Mouse (Mus musculus) heart, embryonic 14.5 days (tissue): ENCODE data around the gene Plscr2. TPM values are rescaled to one million over a fixed set of nuclear protein-coding genes. Genes with fewer than 3 reads are reported as not detected.

Experiments
- ATAC-seq: fragments of 200-750 bp; cut with Nextera tagmentation; 2 replicates; pipeline ENCODE4 v1.8.0; 2017; ENCODE audit warnings: low read depth, moderate TSS enrichment; ENCODE audit not compliant: insufficient number of reproducible peaks, insufficient read depth, low FRiP score
- H3K27ac ChIP-seq, 2 experiments: fragments of 200-500 bp in 1 of 2; fragments of 300-500 bp in 1 of 2; sonication (generic) in 1 of 2; replicated peaks in 1 of 2; 2 replicates each; pipeline ENCODE4 v1.5.1; 2012 to 2014; ENCODE audit warnings: low read depth in 2 of 2, low read length in 2 of 2, control low read depth in 1 of 2, mild to moderate bottlenecking in 1 of 2, mixed read lengths in 1 of 2; ENCODE audit not compliant: control insufficient read depth in 1 of 2, insufficient read depth in 1 of 2
- H3K27me3 ChIP-seq: fragments of 300-500 bp; sonication (generic); 2 replicates; pipeline ENCODE4 v1.6.1; 2014; ENCODE audit warnings: mild to moderate bottlenecking, low read length, control low read depth; ENCODE audit not compliant: control insufficient read depth, insufficient read depth
- H3K36me3 ChIP-seq: fragments of 300-500 bp; sonication (generic); 2 replicates; pipeline ENCODE4 v1.6.1; 2014; ENCODE audit warnings: mild to moderate bottlenecking, control low read depth, low read length, mixed read lengths; ENCODE audit not compliant: control insufficient read depth, insufficient read depth
- H3K4me1 ChIP-seq, 2 experiments: fragments of 200-500 bp in 1 of 2; fragments of 300-500 bp in 1 of 2; sonication (generic) in 1 of 2; 2 replicates each; pipeline ENCODE4 v1.6.1; 2012 to 2014; ENCODE audit warnings: low read length in 2 of 2, control low read depth in 1 of 2, mixed read lengths in 1 of 2; ENCODE audit not compliant: control insufficient read depth in 2 of 2, insufficient read depth in 2 of 2
- H3K4me2 ChIP-seq: fragments of 300-500 bp; sonication (generic); 2 replicates; pipeline ENCODE4 v1.6.1; 2014; ENCODE audit warnings: mild to moderate bottlenecking, low read length
- H3K4me3 ChIP-seq, 2 experiments: fragments of 200-500 bp in 1 of 2; fragments of 300-500 bp in 1 of 2; sonication (generic) in 1 of 2; 2 replicates each; pipeline ENCODE4 v1.5.1; 2012 to 2014; ENCODE audit warnings: low read length in 2 of 2, mild to moderate bottlenecking in 2 of 2, control low read depth in 1 of 2, low read depth in 1 of 2, moderate library complexity in 1 of 2; ENCODE audit not compliant: control insufficient read depth in 1 of 2, insufficient read depth in 1 of 2
- H3K9ac ChIP-seq: fragments of 300-500 bp; sonication (generic); 2 replicates; pipeline ENCODE4 v1.6.1; 2014; ENCODE audit warnings: mild to moderate bottlenecking, low read length
- H3K9me3 ChIP-seq: fragments of 300-500 bp; sonication (generic); 2 replicates; pipeline ENCODE4 v1.6.1; 2016; ENCODE audit warnings: low read length, control low read depth; ENCODE audit not compliant: control insufficient read depth
- WGBS: fragments of 180-500 bp; shearing (Covaris S2); extraction: QIAGEN DNeasy Blood & Tissue Kit; methylation state at CpG from one replicate; pipeline ENCODE4 v1.1.7; 2014; 5-methylcytosine and 5-hydroxymethylcytosine counted together
- microRNA-seq: library from miRNA; unstranded; fragments of <30 nt; microRNA quantifications from one replicate; pipeline ENCODE4, GENCODE M21; 2016
- polyA plus RNA-seq: library from polyadenylated mRNA; unstranded; fragments of >200 nt; fragmentation: Nextera tagmentation; extraction: Ambion mirVana; gene quantifications from 2 replicates; pipeline ENCODE4 v1.2.1, GENCODE M21; 2014

The Plscr2 gene
- polyA plus RNA-seq, 1 experiment from 2014 or later, result 9.1 TPM

DNA sequence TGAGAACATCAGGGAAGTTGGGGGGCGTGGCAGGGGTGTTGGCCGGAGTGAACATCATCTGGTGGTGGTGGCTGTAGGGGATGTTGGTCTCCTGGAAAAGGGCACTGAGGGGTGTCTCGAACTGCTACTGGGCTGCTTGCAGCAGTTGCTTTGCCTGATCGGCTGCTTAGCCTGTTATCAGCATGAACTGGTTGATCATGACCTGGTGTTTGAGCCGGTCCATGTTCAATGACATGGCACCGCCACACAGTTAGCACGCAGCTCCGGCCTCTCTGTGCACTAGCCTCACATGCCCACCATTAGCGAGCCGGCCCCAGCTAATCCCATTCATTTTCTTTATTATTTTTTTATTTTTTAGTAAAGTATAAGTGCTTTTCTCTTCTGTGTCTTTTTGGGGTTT, 59.4 kb downstream of the Plscr2 start:
- Histone ChIP-seq H3K4me2 (no peak overlapping the region), H3K27ac (no peak overlapping the region), H3K36me3 (no peaks in the 10 kb centered on the region), H3K27me3 (no peaks in the 10 kb centered on the region), H3K4me1 (no peaks in the 10 kb centered on the region), H3K4me3 (no peak overlapping the region), H3K9me3 (no peaks in the 10 kb centered on the region), H3K9ac (no peak overlapping the region)
- 90% methylated on average over 10 of the region's 10 CpGs for WGBS
- no peak for ATAC-seq

DNA sequence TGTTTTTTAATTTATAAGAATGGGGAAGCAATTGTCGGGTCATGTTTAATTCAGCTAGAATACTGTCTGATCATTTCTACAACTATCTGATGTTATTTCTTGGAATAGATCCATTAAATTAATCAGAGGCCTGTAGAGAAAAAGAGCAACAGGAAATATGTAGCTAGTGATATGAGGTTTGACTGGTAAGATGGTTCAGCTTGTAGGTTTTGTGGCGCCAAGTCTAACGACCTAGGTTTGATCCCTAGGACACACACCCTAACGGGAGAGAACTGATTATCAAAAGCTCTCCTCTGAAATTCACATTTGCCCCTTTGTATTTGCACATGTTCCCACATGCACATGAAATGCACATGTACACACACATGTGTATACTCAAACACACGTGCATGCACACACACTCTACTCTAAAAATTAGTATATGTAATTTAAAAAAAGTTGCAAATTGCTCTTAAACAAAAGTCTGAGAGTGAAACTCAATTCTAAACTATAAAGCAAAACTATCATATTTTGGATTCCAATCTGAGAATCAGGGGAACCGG, 59.9 kb downstream of the Plscr2 start:
- no peak overlapping the region for H3K4me2 ChIP-seq
- ATAC-seq, result no peak
- H3K4me1 ChIP-seq, result no peaks in the 10 kb centered on the region
- H3K9me3 ChIP-seq, result no peaks in the 10 kb centered on the region
- WGBS, result 83% methylated on average over 6 of the region's 6 CpGs
- H3K9ac ChIP-seq, result no peak overlapping the region
- no peaks in the 10 kb centered on the region for H3K27me3 ChIP-seq
- H3K36me3 ChIP-seq, result no peaks in the 10 kb centered on the region
- no peak overlapping the region for H3K27ac ChIP-seq
- H3K4me3 ChIP-seq, result no peak overlapping the region

DNA sequence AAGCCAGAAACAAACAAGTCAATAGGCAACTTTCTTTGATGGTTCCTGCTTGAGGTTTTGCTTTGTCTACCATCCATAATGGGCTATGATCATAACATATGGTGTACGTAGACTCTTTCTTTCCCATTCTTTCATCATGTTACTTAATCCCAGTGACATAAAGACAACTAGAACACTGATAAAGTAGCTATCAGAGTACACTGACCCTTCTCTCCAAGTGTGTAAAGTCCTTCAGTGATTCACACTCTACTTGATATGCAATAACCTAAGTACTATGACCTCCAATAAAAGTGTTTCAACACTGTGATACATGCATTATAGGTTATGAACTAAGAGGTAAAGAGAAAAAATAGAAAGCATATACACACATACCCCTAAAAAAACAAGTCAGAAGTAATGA, 61.7 kb downstream of the Plscr2 start:
- no peaks in the 10 kb centered on the region for H3K27me3 ChIP-seq
- no peaks in the 10 kb centered on the region for H3K36me3 ChIP-seq
- no peaks in the 10 kb centered on the region for H3K4me1 ChIP-seq
- no peak overlapping the region for H3K9ac ChIP-seq
- H3K27ac ChIP-seq, result no peak overlapping the region
- H3K4me2 ChIP-seq, result no peak overlapping the region
- ATAC-seq, result no peak
- WGBS, result 74% methylated on average over 1 of the region's 1 CpGs
- H3K9me3 ChIP-seq, result no peaks in the 10 kb centered on the region
- no peak overlapping the region for H3K4me3 ChIP-seq

DNA sequence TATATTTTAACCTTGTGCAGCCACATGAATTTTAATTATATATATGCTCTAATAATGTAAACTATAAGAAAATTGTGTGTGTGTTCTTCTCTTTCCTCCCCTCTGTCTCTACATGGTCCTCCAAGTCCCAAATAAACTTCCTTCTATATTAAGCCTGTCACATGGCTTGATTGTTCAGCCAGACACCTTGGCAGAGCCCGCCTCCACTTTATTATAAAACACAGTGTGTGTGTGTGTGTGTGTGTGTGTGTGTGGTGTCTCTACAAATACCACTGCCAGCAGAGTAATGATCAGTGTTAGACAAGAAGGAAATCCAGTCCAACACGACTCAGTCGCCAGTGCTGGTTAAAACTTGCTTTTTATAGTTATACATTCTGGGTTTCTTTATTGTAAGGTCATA, 62.3 kb downstream of the Plscr2 start:
- H3K9me3 ChIP-seq, result no peaks in the 10 kb centered on the region
- no peak overlapping the region for H3K27ac ChIP-seq
- no peak overlapping the region for H3K9ac ChIP-seq
- no peaks in the 10 kb centered on the region for H3K27me3 ChIP-seq
- no peak overlapping the region for H3K4me2 ChIP-seq
- H3K4me1 ChIP-seq, result no peaks in the 10 kb centered on the region
- ATAC-seq, result 0 out of 2 replicates have a peak, but pooled peaks have one; percentile 21
- 69% methylated on average over 3 of the region's 3 CpGs for WGBS
- no peak overlapping the region for H3K4me3 ChIP-seq
- no peaks in the 10 kb centered on the region for H3K36me3 ChIP-seq

DNA sequence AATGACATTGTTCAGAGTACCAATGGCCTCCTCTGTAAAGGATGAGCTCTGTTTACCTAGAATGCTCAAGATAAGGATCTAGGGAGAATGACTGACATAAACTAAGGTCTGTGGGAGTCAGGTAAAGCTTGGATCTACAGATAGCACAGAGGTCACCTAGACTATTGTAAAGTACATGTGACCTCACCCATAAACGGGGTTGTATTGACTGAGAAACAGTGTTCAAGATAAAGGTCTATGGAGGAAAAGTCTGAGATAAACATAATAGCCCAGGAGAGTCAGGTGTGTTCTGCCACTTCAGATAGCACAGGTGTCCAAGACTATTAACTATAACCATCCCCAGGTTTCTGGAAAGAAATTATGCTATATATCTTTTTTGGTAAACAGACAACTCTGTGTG, 63.6 kb downstream of the Plscr2 start:
- Histone ChIP-seq H3K27me3 (no peaks in the 10 kb centered on the region), H3K36me3 (no peaks in the 10 kb centered on the region), H3K4me1 (no peaks in the 10 kb centered on the region), H3K4me2 (no peak overlapping the region), H3K9ac (no peak overlapping the region), H3K27ac (no peak overlapping the region), H3K4me3 (no peak overlapping the region), H3K9me3 (no peaks in the 10 kb centered on the region)
- ATAC-seq, result no peak
- 71% methylated on average over 1 of the region's 1 CpGs for WGBS

Small RNAs within 50 kb of the gene (microRNA-seq; reads per million reads assigned to microRNA genes)
- gene Mir6386, result not detected

Other genes starting within 250 kb of the Plscr2 start
- gene Plscr5, start 82.7 kb upstream of the Plscr2 start, polyA plus RNA-seq, result not detected in 2 replicates
- 29.7 and 29.9 TPM in 2 replicates for gene Plscr1, start 25.9 kb upstream of the Plscr2 start, polyA plus RNA-seq
- gene 1700057G04Rik, start 33.8 kb downstream of the Plscr2 start, polyA plus RNA-seq, result not detected in 2 replicates
- 5.4 and 5.6 TPM in 2 replicates for gene Plscr4, start 181.8 kb downstream of the Plscr2 start, polyA plus RNA-seq